Mouse (Mus musculus) adrenal gland, postnatal 25 days (tissue): ENCODE measurements around the gene Arl15. TPM values are rescaled to one million over a fixed set of nuclear protein-coding genes. Genes with fewer than 3 reads are reported as not detected.

ENCODE experiments used
- DNase-seq: peaks from one replicate; pipeline ENCODE4 v3.0.0; 2021; ENCODE audit warnings: mixed read lengths
- total RNA-seq: library from RNA; stranded (reverse); gene quantifications from 2 replicates; pipeline ENCODE4 v1.2.3, GENCODE M21; 2021

Arl15 gene
- total RNA-seq, 1 experiment from 2014 or later, result 30.2 TPM

DNA sequence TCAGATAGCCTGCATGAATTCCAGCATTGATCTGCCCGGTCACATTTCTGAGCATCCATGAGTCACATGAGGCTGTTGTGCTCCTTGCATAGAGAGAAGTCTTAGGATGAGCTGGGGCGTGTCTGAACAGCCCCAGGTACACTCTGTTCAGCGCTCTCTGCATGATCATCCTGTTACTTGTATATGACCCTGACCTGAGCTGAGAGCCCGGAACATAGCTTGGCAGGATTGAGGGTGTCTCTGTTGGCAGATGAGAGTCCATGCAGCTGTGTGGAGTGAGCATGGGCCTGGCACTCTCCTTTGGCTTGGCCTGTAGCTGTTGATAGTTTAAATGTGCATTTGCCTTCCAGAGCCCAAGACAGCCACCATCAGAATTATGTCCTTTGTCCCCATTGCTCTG, 50.4 kb downstream of the Arl15 start:
- DNase-seq, result no peak

DNA sequence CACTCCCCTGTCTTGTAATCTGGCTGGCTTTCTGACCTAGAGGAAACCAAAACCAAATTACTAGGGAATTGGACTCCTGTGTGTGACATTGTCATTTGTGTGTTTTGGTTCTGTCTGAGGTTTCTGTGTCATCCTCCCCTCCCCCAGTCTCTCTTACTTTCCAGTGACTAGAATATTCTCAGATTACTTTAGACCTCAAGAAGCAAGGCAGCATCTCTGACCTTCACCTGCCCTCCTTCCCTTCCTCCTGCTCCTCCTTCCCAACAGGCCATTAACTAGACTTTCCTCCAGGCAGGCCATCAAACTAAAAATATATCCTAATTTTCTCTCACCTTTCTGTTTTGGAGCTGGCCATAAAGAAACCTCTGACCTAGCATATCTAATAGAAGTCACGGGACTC, 50.9 kb downstream of the Arl15 start:
- DNase-seq, result no peak

DNA sequence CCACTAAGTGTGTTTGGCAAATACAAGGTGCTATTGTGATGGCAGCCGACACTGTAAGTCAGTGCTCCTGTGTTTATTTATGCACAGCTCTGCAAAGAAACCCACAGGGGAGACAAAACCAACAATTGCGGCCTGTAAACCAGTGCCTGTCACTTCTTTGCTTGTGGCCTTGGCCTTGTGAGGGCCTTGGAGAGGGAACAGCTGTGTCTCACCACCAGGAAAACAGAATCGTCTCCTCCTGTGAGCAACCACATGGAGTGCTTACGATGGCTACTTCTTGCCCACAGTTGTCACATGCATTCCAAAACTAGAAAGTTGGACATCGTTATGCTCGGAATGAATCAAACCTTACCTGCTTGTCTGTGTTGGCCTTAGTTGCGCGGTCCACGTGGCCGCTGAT, 52.1 kb downstream of the Arl15 start:
- DNase-seq, result no peak

DNA sequence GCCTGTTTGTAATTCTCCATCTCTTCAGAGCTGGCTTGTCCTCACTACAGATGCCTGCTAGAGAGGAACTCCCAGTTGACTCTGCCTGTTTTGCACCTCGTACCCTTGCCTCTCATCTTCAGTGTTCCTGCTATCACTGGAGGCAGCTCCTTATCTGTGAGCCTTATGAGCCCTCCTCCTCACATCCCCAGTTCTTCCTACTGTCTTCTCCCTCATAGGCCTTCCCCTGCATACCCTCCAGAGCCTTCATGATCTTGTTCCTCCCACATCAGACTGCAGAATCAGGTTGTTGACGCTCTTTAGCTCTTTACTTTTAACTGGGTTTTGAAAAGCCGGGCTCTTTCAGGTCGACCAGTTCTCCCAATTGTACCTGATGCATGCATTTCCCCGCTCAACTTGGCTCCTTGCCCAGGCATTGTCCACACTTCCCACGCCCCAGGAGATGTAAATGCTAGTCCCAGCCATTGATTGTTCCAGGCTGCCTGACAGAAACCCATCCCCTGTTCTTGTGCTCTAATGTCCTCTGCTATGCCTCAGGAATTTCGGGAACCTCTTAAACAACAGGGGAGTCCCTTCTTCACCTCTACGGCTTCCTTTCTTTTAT, 56.2 kb downstream of the Arl15 start:
- DNase-seq, result no peak

DNA sequence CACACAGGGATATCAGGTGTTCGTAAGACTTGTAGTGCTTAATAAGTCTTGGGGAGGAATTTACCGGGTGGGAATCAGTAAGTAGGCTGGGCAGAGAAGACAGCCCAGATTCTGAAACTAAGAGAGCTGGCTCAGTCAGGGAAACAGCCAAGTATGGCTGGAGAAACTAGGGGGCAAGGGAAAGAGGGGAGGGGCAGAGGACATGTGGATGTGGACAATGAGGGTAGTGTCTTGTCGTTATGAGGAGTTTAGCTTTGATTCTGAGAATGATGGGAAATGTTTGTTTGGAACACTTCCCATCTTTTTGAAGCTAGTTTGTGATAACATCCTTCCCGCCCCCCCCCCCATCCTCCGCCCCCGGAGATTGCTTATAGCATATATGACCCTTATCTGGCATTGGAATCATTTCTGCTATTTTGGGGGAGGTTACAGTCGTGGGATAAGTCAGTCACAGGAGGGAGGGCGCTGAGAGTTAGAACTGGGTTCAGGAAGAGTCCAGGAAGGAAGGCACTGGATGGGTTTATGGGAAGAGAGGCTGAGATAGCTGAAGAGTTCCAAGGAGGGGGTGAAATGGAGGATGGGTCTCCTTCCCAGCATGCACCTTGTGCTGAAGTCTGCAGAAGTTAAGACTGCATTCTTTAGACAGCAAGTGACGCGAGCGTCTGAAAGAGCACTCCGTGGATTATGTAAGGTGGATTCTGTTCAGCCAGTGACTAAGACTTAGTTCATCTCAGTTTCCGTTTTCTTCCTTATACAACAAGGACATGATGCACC, 57.5 kb downstream of the Arl15 start:
- DNase-seq, result no peak

DNA sequence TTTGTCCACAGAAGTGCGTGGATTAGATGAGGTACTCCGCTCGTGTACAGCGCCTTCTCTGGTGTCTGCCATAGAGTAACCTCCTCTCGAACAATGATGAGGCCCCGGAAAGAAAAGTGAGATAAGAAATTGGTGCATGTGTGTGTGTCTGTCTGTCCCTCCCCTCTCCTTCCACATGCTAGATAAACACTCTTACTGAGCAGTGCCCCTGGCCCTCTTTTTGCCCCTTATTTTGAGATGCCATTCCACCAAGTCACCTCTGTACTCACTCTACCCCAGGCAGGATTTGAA, 58.0 kb downstream of the Arl15 start:
- DNase-seq, result no peak

DNA sequence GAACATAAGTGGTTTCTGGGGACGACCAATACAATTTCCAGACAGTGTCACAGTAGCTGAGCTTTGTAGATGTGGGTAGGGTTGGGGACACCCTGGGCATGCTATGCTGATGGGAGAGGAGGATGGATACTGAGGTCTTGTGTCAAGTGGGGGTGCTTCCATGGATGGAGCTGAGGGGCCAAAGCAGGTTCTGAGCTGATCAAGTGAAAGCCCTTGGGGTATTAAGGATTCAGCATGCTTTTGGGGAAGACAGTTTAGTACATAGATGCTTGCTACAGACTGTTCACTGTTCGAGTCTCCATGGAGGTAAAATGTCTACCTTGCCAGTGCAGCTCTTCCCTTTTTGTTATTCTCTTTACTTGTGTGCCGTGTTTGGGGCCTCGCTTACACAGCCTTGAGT, 59.8 kb downstream of the Arl15 start:
- DNase-seq, result no peak

DNA sequence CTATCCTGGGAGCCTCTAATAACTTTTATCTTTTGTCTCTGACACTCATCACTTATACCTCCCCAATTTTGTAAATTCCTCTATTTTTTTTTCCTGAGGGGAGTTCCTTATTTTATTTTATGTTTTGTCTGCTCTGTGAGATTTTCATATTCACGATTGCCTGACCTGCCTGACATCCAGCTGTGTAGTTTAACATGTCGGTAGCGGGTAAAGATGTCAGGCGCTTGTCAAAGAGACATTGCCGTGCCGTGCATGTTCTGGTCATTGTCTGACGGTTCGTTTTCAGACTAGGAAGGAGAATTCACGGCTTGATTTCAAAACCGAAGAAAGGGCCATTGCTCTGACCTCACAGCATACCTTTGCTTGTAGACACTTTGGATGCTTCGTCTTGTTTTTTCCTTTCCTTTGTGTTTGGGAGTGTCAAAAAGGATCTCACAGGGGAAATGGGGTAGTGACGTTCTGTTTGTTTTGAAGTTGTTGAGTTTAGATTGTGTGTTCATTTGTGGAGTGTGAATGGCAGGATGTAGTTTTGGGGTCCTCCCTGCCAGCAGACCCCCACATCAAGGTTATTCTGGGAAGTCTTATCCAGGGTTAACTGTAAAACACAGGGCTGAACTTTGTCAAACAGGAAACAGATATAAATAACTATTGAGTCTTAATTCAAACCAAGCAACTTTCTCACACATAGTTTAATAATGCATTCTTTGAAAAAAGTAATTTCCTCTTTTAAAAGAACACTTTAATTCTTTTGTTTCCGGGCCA, 60.4 kb downstream of the Arl15 start:
- DNase-seq, result no peak

DNA sequence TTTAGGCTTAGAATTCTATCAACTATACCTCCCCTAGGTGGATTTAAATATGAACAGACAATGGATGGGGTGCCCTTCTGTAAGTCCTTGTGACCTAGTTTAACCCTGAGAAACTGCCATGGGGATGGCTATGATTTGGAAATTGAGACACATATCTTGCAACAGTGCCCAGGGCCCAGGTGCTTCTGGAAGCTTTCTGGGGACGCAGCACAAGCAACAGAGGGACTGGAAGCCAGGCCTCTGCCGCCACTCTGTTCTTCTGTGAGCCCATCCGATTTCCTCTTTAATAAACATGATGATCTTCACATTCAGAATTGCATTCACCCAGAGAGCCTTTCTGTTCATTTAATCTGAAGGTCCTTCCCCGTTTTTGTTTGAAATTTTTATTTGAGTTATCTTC, 62.6 kb downstream of the Arl15 start:
- no peak for DNase-seq

DNA sequence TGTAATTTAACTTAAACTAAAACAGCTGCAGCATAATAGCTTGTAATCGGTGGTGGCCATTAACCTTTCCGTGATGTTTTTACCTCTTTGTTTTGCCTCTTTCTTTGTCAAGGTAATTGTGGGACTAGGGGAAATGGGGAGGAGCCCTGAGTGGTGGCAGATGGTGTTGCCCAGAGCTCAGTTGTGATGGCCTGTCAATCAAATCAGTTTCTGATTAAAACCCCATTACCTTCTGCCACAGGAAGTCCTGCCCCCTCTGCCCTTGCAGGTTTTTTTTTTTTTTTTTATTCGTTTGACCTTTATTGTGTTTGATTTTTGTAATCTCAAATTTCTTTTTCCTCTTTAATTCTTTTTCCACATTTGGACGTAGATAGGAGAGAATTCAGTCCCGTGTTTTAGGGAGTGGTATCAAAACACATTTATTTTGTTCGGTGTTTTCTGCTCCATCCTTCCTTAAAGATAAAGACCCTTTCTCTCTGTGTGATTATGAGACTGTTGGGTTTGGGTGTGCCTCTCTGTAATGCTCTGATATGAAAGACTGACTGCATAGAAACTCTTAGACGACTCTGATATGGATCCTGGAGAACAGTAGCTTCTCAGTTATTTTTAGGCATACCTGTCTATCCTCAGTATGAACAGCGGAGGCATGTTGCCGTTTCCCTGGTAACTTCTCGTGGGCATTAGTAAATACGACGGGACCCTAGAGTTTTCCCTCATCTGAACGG, 64.5 kb downstream of the Arl15 start:
- DNase-seq, result no peak

DNA sequence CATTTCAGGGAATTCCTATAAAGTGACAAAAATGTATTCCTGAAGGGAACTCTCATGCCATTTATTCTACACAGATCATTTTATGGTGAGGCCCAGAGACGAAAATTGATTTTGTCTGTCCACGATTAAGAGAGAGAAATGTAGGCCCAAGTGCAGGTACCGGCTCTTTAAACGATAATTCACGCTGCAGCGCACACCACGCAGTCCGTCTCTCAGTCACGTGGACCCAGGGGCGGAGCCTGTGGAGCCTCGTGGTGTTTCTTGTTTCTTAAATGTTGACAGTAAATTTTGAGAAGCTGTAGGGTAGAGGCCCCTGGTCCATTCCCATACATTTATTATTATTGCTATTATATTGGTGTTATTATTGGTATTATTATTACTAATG, 65.1 kb downstream of the Arl15 start:
- DNase-seq, result no peak

DNA sequence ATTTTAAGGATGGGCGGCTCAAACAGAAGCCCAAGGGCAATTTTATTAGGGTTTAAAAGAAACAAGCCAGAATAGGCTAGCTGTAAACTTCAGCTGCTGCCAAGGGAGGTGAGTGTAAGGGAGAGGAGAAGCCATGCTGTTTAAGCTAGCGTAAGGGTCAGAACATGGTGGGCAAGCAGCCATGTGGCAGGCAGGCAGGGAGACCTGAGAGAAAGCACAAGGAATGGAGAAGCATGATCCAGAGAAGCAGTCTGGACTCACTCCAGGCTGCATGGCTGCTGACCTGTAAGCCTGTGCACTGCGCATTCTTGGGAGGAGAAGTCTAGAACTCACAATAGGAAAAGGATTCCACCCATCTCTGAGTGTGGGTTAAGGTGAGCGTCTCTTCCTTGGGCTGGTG, 66.5 kb downstream of the Arl15 start:
- DNase-seq, result no peak

DNA sequence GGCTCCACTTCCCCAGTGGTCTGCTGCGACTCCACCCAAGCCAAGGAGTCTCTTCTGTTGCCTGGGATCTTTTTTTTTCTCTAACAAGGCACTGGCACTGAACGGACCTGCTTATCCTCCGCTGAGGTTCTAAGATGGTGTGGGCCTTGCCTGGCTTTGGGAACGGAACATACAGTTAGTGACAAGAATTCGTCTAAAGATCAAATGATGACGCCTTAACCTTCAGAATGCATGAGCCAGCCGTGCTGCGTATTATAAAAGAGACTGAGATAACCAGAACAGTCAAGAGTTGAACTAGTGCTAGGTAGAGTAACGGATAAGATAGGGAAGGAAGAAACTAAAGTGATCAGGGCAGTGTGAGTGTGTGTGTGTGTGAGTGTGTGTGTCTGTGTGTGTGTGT, 66.9 kb downstream of the Arl15 start:
- DNase-seq, result no peak

DNA sequence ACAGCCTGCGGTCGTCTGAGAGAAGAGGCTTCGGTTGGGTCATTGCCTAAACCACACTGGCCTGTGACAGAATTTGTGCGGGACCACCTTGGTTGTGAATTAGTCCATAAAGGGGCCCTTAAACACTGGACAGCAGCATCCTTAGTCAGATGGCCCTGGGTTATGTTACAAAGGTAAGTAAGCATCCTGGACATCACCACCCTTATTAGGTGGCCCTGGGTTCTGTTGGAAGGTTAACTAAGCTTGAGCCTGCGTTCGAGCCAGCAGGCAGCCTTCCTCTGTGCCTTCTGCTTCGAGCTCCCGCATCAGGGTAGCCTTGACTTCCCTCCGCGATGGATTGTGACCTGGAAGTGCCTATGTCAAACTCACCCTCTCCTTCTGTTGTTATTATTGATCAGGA, 68.6 kb downstream of the Arl15 start:
- DNase-seq, result no peak

DNA sequence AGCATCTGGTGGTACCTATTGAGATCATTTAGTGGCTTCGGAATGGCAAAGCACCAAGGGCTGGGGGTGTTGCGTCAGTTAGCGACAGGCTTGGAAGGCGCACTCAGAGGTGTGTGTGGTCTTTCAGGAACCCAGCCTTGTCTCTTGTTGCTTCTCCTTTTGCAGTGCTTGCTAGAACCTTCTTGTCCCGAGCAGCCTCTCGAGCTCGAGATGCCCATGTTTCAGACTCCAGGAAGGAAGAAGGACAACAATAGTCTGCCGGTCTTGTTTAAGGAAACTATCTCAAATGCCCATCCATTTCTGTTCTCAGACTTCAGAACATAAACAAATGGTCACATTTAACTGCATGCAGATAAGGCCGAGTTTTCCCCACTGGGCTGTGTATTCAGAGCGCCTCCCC, 69.4 kb downstream of the Arl15 start:
- DNase-seq, result no peak

DNA sequence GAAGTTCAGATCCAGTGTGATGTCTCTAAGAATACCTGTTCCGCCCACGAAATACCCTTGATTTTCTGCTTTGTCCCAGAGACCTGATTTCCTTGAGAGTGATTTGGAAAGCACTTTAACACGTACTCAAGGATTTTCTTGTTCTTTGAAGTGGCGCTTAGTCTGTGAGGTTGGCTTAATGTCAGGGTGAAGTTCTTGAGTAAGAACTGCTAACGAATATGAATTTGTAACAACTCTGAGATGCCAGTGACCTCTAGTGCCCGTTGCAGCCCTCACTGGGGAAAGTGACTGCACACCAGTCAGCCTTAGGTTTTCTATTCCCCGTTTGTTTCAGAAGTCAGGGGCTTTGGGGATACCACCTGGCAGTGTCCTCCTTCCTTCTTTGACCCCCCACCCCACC, 70.0 kb downstream of the Arl15 start:
- DNase-seq, result peak; percentile 43

DNA sequence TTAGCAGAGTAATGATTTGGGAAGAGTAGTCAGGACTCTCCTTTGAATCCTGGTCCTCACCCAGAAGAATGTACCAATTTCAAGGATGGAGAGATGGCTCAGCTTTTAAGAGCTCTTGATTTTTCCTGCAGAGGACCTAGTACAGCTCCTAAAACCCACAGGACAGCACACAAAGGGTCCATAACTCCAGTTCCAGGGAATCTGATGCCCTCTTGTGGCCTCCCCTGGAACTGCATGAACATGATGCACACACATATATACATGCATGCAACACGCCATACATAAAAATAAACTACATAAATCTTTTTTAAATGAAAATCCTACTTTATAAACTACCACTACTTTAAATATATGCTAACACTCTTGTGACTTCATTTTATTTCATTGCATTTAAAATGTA, 70.6 kb downstream of the Arl15 start:
- peak; percentile 67 for DNase-seq

DNA sequence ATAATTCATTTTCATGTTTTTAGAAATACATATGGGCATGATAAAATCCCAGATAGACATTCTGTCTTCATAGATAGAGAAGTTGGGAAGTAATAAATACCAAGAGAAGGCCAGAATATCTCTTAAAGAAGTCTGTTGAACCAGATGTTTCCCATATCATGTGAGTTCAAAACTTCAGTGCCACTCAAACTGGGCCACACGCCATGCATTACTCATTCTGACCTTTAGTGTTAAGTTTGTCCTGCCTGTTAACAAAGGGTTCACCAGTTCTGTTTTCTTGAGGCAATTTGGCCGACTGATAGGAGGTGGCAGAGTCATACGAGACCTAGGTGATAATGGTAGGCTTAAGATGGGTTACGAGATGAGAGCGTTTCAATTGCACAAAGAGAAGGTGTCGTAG, 71.1 kb downstream of the Arl15 start:
- peak; percentile 38 for DNase-seq

DNA sequence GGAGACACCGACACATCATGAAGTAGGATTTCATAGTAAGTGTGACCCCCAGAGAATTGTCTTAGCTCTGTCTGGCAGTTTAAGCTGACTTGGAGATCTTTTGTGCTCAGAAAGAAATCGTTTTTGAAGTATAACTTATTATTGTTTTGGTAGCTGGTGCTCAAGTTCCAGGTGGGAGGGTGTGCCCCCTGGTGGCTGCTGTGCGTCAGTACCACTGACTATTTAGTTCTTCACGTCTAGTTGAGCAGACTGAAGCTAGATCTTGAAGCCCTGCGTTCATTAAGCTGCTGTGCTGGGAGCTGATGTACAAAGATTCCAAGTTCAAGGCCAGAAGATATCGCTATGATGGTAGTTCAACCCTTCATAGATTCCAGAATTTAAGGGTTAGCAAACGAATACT, 71.5 kb downstream of the Arl15 start:
- DNase-seq, result peak; percentile 76

DNA sequence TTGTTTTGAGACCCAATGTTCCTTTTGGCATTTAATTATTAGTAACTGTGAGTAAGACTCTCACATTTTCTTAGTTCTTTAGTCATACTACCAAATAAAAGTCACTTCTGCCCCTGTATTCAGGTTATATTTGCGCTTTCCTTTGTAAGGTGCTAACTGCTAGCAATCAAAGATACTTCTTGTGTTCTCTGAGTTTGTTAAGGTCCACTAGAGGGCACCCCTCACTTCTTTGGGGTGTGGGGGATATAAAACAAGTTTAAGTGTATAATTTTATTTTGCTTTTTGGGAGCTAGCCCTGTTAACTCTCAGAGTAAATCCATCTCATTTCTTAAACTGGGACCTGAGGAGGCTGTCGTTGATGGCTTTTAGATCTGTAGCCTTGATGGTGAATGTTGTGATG, 73.4 kb downstream of the Arl15 start:
- no peak for DNase-seq

DNA sequence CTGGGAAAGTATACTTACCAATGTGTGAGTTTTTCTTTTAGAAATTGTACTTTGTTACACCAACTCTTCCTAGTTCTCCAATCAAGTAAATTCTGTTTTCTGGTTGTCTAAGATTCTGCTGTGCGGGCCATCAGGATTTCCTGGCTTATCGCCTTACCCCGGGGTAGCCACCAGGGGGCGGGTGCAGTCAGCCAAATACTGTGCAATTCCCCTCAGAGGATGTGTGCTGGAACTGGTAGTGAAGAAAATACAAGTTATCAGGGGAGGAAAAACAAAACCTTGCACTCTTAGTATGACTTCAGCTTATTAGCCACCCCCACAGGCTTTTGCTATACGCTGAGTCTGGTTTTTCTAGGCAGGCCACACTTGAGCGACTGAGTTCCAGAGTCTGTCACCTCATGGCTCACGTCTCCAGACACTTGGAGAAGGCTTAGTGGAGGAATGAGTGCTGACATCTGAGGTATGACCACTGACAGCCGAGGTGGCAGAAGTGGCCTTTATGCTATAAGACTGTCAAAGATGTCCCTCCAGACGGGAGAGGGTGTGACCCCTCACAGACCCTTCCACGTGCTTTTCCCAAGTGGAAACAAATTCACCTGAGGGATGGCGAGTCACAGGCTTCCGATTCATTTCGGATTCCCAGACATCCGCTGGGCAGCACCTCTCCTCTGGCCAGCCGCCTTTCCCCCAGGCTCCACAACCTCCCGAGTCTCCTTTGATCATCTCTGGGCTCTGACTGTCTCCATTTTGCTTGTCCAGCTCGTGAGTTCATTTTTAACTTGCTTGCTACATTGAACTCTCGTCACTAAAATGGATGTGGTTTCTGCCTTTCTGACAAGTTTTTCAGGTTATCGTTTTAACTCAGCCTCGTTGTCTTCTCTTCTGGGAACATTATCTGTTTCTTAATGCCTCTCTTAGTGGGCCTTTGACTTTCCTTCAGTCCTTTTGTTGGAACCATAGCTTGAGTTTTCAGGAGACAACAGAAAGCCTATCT, 75.2 kb downstream of the Arl15 start:
- peak; percentile 74 for DNase-seq

DNA sequence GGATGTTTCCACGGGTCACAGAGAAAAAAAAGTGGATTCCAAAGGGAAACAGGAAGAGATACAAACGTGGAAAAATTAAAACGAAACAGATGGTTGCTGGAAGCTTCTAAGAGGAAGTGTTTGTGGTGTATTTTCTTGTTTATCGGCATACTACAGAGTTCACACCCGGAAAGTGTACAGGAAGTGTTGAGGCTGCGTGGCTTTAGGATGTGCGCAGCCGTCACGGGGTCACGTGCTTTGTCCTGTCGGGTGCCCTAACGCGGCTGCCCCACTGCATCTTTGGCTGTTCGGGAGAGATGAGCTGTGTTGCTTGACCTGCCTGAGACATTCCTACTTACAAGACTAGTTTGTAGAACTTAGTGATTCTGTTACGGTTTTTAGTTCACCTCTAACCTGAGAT, 76.1 kb downstream of the Arl15 start:
- DNase-seq, result no peak
